Mouse (Mus musculus): ENCODE data around the gene Apol6. TPM values are rescaled to one million over a fixed set of nuclear protein-coding genes. Genes with fewer than 3 reads are reported as not detected.
"Not testable (repeated sequence)": the region's sequence is repeated elsewhere in the genome, so short reads cannot be mapped to it uniquely, and the experiment has no call there.

The Apol6 gene
- total RNA-seq, 2 experiments from 2014 or later = 12.9 to 22.4 TPM

DNA sequence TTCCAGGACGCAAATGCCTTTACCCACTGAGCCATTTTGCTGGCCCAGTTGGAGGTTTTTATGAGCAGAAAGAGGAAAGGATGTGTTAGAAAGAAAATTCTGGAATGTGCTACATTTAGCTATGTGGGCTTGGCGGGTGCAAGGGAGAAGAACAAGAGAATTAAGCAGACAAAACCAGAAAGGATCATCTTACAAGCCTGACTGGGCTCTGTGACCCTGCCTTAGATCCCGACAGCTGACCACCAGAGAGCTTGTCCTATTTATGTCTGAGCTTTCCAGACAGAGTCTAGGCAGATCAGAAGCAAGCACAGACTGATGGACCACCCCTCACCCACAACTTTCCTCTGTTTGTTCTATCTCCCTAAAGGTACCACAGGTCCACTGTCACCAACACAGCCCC lies 13.3 kb upstream of the Apol6 start:
- DNase-seq = no peak

- DNase-seq = no peak
Measured at GRCm38 (mm10) chr15:77034526-77034925, 10.0 kb upstream of the Apol6 start.

DNA sequence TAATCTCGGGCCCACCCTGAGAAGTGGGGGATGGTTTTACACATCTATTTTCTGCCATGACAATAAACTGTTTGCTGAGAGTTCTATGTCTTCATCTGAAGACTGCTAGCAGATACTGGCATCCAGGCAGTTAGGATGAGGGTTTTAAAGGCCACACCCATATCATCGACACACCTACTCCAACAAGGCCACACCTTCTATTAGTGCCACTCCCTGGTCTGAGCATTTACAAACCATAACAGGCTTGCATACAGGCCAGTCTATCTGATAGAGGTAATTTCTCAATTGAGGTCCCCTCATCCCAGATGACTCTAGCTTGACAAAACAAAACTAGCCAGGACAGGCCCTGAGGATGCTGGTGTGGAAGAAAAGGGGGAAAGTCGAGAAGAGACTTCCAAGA lies 8.9 kb upstream of the Apol6 start:
- DNase-seq = no peak

DNA sequence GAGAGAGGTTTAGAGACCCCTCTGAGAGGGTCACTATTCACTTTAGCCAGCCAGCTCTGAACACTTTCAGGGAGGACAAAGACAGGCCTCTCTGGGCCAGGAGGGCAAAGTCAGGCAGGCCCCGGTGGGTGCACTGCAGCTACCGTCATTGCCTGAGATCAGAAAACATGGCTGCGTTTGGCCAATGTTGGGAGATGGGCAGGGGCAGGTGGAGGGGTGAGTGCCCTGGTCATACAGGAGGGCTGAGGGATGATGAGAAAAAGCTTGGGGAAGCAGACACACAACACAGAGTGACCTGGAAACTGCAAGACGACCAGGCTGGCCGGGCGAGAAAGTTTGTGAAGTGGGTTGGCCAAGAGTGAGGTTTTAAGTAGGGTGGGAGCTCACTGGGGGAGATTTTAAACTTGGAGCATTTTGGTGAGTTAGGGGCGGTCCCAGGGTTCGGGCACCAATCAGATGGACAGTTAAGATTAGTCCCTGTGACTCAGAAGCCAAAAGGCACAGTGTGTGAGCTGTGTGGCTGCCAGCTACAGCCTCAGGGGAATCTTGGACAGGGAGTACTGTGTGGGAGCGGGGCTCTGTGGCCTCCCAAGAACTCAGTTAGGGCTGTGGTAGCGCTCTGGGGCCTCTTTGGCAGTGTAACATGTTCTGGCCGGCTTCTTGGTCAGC lies 8.1 kb upstream of the Apol6 start:
- peak; percentile 74 to 85 for DNase-seq

- DNase-seq = no peak
Measured at GRCm38 (mm10) chr15:77036989-77037277, 7.6 kb upstream of the Apol6 start.

DNA sequence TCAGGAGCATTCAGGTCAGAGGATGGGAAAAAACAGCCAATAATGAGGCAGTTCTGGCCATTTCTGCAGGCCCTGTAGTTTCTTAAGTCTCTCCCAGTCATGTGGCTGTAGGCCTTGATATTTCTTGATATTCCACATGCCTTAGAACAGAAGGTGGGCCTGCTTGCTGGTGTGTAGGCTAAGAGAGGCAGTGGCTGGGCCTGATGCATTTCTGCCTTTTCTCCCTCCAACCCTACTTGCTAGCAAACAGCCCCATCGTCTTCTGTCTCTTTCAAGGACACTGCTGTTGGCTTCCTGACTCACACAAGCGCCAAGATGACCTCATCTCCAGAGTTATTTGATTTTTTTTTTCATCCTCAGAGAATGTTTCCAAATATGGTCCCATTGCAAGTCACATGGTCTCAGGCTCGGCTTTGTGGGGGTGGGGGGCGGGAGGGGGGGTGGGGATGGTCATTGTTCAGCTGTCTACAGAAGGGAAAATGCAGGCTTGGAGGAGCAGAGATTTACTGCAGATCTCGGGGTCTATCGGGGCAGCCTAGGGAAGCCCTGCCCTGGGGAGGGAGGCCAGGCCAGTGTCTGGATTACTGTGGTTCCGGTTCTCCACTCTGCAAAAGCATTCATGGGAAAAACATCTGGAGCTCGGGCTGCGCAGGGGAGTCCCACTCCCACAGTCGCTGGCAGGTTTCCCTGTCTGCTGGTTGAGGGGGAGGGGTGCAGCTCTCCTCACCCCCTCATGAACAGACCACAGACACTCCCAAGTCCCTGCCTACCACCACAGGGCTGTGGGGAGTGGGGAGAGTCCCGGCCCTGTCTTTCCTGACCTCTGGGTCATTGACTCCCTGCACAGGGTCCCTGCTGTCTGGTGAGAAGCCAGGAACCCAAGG lies 7.0 kb upstream of the Apol6 start:
- peak; percentile 65 to 69 for DNase-seq

DNA sequence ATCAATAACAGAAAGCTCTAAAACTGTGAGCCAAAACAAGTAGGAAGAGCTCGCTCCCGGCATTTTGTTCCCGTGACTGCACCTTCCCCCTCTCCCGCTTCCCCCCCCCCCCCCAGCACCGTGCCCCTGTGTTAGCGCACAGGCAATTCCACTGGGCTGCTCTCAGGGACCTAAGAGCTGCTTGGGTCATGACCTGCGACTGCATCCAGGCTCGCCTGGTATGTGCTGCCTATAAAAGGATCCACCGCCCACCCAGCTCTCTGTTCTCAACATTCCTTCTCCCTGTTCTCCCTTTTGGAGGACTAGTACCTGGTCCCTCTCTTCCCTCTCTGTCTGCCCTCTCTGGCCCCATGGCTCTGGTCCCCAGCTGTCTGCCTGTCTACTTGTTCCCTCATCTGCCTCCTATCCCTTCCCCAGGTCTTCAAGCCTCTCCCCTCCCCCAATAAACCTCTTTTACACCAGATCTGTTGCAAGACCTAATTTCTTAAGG lies 5.3 kb upstream of the Apol6 start:
- DNase-seq = no peak

DNA sequence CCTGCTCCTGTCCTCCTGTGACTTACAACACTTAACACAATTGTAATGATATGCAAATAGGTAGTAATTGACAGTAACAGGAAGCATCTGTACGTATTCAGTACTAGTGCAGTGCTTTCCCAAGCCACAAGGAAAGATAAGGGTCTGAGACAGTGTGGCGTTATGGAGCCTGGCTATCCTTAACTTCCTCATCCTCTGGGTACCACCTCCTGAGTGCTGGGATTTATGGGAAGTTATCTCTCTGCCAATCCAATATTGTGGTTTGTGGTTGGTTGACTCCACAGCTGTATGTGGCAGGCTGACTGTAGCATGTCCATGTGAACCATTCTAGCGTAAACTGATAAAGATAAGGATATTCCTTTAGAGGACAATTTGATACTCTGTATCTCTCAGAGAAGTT lies 3.7 kb upstream of the Apol6 start:
- no peak for DNase-seq

- DNase-seq = peak in 1 of 2 experiments; percentile 52
Measured at GRCm38 (mm10) chr15:77045609-77046008, 1.1 kb downstream of the Apol6 start.

DNA sequence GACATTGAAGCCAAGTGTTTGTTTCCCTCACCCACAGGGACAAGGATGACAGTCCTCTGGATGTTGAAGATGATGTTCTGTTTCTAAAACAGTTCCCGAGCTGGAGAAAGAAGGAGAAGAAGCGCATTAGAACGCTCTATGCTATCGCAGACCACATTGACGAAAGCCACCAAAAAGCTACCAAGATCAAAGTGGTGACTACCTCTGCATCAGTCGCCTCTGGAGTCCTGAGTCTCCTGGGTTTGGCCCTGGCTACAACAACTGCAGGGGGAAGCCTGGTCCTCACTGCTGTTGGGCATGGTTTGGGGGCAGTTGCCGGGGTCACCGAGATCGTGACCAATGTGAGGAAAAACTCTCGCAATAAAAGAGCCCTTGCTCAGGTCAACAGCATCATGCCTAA lies 6.0 kb downstream of the Apol6 start, which contains the start of gene Mb:
TSS of gene Mb (minus strand) at position 101 of the 400 bp plus-strand sequence.
- DNase-seq = no peak

DNA sequence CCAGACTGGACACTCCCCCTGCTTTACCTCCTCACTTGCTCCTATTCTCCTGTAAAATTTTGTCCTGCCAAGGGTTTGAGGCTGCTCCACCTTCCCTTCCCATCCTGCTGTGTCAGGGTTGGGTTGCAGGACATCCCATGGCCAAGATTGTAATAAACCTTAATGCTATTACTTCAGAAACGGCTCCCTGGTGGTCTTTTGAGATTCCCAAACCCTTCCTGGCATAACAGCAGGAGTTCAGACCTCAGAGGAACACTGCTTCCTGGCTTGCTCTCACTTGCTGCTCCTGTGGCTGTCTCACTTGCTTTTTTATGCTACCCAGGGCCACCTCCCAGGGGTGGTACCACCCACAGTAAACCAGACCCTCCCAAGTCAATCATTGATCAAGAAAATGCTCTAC lies 7.6 kb downstream of the Apol6 start:
- no peak for DNase-seq

DNA sequence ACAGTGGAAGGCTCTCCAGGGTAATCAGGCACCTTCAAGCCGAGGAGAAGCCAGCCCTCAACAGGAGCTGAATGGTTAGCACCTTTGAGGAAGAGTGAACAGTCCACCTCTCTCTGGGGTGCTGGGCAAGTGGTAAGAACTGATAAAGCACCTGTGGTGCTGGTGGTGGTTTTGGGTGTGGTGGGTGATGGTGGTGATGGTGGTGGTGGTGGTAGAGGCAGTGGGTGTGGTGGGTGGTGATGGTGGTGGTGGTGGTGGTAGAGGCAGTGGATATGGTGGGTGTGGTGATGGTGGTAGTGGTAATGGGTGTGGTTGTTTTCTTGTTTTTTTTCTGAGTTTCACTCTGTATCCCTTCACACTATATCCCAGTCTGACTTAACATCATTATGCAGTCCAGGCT lies 8.5 kb downstream of the Apol6 start:
- DNase-seq = no peak

- no peak for DNase-seq
Measured at GRCm38 (mm10) chr15:77054611-77055175, 10.2 kb downstream of the Apol6 start.

- DNase-seq = no peak
Measured at GRCm38 (mm10) chr15:77056001-77056790, 11.7 kb downstream of the Apol6 start.

GRCm38 (mm10) chr15:77056791-77057051 lies 12.2 kb downstream of the Apol6 start:
- DNase-seq = no peak

DNA sequence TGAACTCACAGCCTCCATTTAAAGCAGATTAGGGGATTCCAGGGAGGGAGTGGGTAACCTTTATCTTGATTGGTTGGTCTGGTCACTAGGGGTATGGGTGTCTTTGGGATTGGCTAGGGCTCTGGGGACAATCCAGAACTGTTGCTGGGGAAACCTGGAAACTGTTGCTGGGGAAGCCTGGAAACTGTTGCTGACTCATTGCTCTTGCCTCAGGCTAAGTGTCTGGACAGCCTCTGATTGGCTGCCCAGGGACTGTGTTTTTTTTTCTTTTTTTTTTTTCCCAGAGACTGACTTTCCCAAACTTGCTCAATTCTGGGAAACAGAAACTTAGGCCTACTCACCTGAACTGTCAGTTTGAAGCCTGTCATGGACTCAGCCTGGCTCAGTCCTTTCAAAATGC lies 14.0 kb downstream of the Apol6 start:
- no peak for DNase-seq

GRCm38 (mm10) chr15:77059416-77059815 lies 14.9 kb downstream of the Apol6 start:
- DNase-seq = not testable (repeated sequence)

DNA sequence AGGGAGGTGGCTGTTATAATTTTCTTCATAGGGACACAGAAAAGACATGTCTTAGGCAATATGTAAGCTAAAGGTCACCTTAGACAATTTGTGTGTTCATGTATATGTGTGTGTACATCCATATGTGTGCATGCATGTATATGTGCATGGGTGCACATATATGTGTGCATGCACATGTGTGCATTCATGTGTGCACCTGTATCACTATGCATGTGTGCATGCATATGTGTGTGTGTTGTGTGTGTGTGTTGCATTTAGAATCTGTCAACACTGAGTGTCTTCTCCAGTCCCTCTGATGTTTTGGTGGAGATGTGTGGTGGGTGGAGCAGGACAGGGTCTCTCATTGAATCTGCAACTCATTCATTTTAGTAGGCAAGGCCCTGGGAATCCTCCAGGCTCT lies 18.2 kb downstream of the Apol6 start:
- no peak for DNase-seq

DNA sequence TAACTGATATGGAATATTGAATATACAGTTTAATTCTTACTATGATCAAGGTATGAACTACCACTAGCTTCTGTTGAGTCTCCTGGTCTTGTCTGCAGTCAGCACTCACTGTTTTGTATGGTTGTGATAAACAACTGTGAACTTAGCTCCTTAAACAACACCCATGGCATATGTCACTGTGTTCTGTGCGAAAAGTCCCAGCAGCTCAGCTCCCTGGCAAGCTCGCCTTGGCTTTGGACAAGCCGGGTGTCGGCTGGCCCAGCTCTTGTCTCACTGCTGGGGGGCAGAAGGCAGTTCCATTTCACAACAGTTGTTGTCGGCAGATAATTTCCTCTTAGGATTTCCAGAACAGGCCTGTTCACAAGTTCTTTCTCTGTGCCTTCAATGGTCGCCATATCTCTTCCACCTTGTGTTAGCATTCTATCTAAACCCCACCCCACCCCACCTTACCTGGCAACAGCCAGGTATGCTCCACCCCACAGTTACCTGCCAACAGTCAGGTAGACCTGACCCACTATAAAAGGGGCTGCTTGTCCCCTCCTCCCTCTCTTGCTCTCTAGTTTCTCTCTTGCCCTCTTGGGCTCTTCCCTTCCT lies 20.8 kb downstream of the Apol6 start:
- DNase-seq = peak in 1 of 2 experiments; percentile 29

GRCm38 (mm10) chr15:77066233-77066632 lies 21.7 kb downstream of the Apol6 start:
- no peak for DNase-seq

- DNase-seq = peak; percentile 52 to 57
Measured at GRCm38 (mm10) chr15:77068439-77068861, 23.9 kb downstream of the Apol6 start.

- peak in 1 of 2 experiments; percentile 34 for DNase-seq
Measured at GRCm38 (mm10) chr15:77069019-77069418, 24.5 kb downstream of the Apol6 start.
